Mouse (Mus musculus) heart, embryonic 12.5 days (tissue): Measurements from ENCODE around the gene Dgki. TPM values are rescaled to one million over a fixed set of nuclear protein-coding genes. Genes with fewer than 3 reads are reported as not detected.

ENCODE experiments used
- ATAC-seq: fragments of 200-750 bp; cut with Nextera tagmentation; 2 replicates; pipeline ENCODE4 v1.8.0; 2017; ENCODE audit warnings: moderate TSS enrichment, moderate library complexity; ENCODE audit not compliant: insufficient number of reproducible peaks, low FRiP score
- H3K27ac ChIP-seq: fragments of 300-500 bp; sonication (generic); 2 replicates; pipeline ENCODE4 v1.5.1; 2016; ENCODE audit warnings: mild to moderate bottlenecking, moderate library complexity; ENCODE audit not compliant: poor library complexity, severe bottlenecking
- H3K27me3 ChIP-seq: fragments of 300-500 bp; sonication (generic); replicated peaks from 2 replicates; pipeline ENCODE4 v1.6.1; 2016; ENCODE audit warnings: mild to moderate bottlenecking, moderate library complexity
- H3K36me3 ChIP-seq: fragments of 300-500 bp; sonication (generic); 2 replicates; pipeline ENCODE4 v1.6.1; 2016; ENCODE audit warnings: mild to moderate bottlenecking, moderate library complexity
- H3K4me1 ChIP-seq: fragments of 300-500 bp; sonication (generic); replicated peaks from 2 replicates; pipeline ENCODE4 v1.6.1; 2016; ENCODE audit warnings: mild to moderate bottlenecking
- H3K4me2 ChIP-seq: fragments of 300-500 bp; sonication (generic); 2 replicates; pipeline ENCODE4 v1.6.1; 2016; ENCODE audit warnings: mild to moderate bottlenecking, moderate library complexity
- H3K4me3 ChIP-seq: fragments of 300-500 bp; sonication (generic); 2 replicates; pipeline ENCODE4 v1.5.1; 2016; ENCODE audit warnings: mild to moderate bottlenecking
- H3K9ac ChIP-seq: fragments of 300-500 bp; sonication (generic); 2 replicates; pipeline ENCODE4 v1.6.1; 2016; ENCODE audit warnings: mild to moderate bottlenecking, moderate library complexity
- H3K9me3 ChIP-seq: fragments of 300-500 bp; sonication (generic); replicated peaks from 2 replicates; pipeline ENCODE4 v1.6.1; 2016; ENCODE audit warnings: mild to moderate bottlenecking, moderate library complexity
- WGBS: fragments of 180-500 bp; shearing (Covaris S2); methylation state at CpG from one replicate; pipeline ENCODE4 v1.1.7; 2016; 5-methylcytosine and 5-hydroxymethylcytosine counted together
- polyA plus RNA-seq: library from polyadenylated mRNA; unstranded; fragments of >200 nt; fragmentation: Nextera tagmentation; extraction: Ambion mirVana; gene quantifications from 2 replicates; pipeline ENCODE4 v1.2.1, GENCODE M21; 2016

Dgki gene
- polyA plus RNA-seq, 1 experiment from 2014 or later, result 0.84 TPM

- ATAC-seq, result no peak
- H3K27me3 ChIP-seq, result no peaks in the 10 kb centered on the region
- H3K4me3 ChIP-seq, result no peak overlapping the region
- H3K9ac ChIP-seq, result no peak overlapping the region
- 0 out of 2 replicates have a peak, but pooled peaks cover 4% of the 10 kb centered on the region for H3K4me1 ChIP-seq
- 9% methylated on average over 5 of the region's 5 CpGs for WGBS
- H3K36me3 ChIP-seq, result no peaks in the 10 kb centered on the region
- no peak overlapping the region for H3K4me2 ChIP-seq
- no peaks in the 10 kb centered on the region for H3K9me3 ChIP-seq
- no peak overlapping the region; the same call in 1 of the 2 replicates for H3K27ac ChIP-seq
These were observed 409.7 kb downstream of the Dgki start for GRCm38 (mm10) chr6:36890296-36890695.

- WGBS, result 69% methylated on average over 4 of the region's 4 CpGs
- no peak overlapping the region for H3K27ac ChIP-seq
These were observed 418.7 kb downstream of the Dgki start for GRCm38 (mm10) chr6:36881309-36881708.

GRCm38 (mm10) chr6:36880643-36881263, 419.2 kb downstream of the Dgki start:
- H3K4me1 ChIP-seq, result peaks cover 4% of the 10 kb centered on the region; the same call in 1 of the 2 replicates
- 58% methylated on average over 7 of the region's 7 CpGs for WGBS

More at GRCm38 (mm10) chr6:36881309-36881708, 418.7 kb downstream of the Dgki start:
- H3K4me2 ChIP-seq, result no peak overlapping the region
- H3K27me3 ChIP-seq, result no peaks in the 10 kb centered on the region
- 0 out of 2 replicates have a peak, but pooled peaks cover 4% of the 10 kb centered on the region for H3K4me1 ChIP-seq
- H3K9me3 ChIP-seq, result no peaks in the 10 kb centered on the region
- no peak for ATAC-seq
- H3K9ac ChIP-seq, result no peak overlapping the region
- H3K4me3 ChIP-seq, result no peak overlapping the region
- no peaks in the 10 kb centered on the region for H3K36me3 ChIP-seq

GRCm38 (mm10) chr6:36877399-36877798, 422.6 kb downstream of the Dgki start:
- WGBS, result 70% methylated on average over 4 of the region's 4 CpGs
- Histone ChIP-seq H3K27me3 (no peaks in the 10 kb centered on the region), H3K9ac (no peak overlapping the region), H3K4me1 (peaks cover 4% of the 10 kb centered on the region; the same call in 1 of the 2 replicates), H3K9me3 (no peaks in the 10 kb centered on the region), H3K36me3 (no peaks in the 10 kb centered on the region), H3K4me3 (no peak overlapping the region), H3K27ac (no peak overlapping the region), H3K4me2 (no peak overlapping the region)
- ATAC-seq, result no peak

More at GRCm38 (mm10) chr6:36880643-36881263, 419.2 kb downstream of the Dgki start:
- no peaks in the 10 kb centered on the region for H3K27me3 ChIP-seq
- H3K36me3 ChIP-seq, result no peaks in the 10 kb centered on the region
- H3K9me3 ChIP-seq, result no peaks in the 10 kb centered on the region
- no peak overlapping the region for H3K27ac ChIP-seq
- no peak for ATAC-seq
- H3K4me3 ChIP-seq, result no peak overlapping the region
- H3K4me2 ChIP-seq, result no peak overlapping the region
- H3K9ac ChIP-seq, result no peak overlapping the region

- Histone ChIP-seq H3K36me3 (no peaks in the 10 kb centered on the region), H3K9me3 (no peaks in the 10 kb centered on the region), H3K9ac (no peak overlapping the region), H3K27me3 (no peaks in the 10 kb centered on the region), H3K4me3 (no peak overlapping the region), H3K4me1 (peaks cover 4% of the 10 kb centered on the region; the same call in 1 of the 2 replicates), H3K27ac (no peak overlapping the region), H3K4me2 (no peak overlapping the region)
- ATAC-seq, result no peak
- 60% methylated on average over 4 of the region's 4 CpGs for WGBS
These were observed 423.6 kb downstream of the Dgki start for GRCm38 (mm10) chr6:36876426-36876825.

GRCm38 (mm10) chr6:36875926-36876325, 424.1 kb downstream of the Dgki start:
- 62% methylated on average over 5 of the region's 5 CpGs for WGBS
- Histone ChIP-seq H3K4me3 (no peak overlapping the region), H3K4me2 (no peak overlapping the region), H3K36me3 (no peaks in the 10 kb centered on the region), H3K27ac (no peak overlapping the region), H3K27me3 (no peaks in the 10 kb centered on the region), H3K9me3 (no peaks in the 10 kb centered on the region), H3K9ac (no peak overlapping the region), H3K4me1 (peaks cover 4% of the 10 kb centered on the region; the same call in 1 of the 2 replicates)
- no peak for ATAC-seq

GRCm38 (mm10) chr6:36872876-36873275, 427.1 kb downstream of the Dgki start:
- Histone ChIP-seq H3K9me3 (no peaks in the 10 kb centered on the region), H3K4me1 (peaks cover 8% of the 10 kb centered on the region), H3K9ac (no peak overlapping the region), H3K36me3 (no peaks in the 10 kb centered on the region), H3K27ac (no peak overlapping the region), H3K4me2 (no peak overlapping the region), H3K27me3 (no peaks in the 10 kb centered on the region), H3K4me3 (no peak overlapping the region)
- 76% methylated on average over 3 of the region's 3 CpGs for WGBS
- ATAC-seq, result no peak

- ATAC-seq, result no peak
- Histone ChIP-seq H3K4me1 (peaks cover 8% of the 10 kb centered on the region), H3K9ac (no peak overlapping the region), H3K9me3 (no peaks in the 10 kb centered on the region), H3K4me3 (no peak overlapping the region), H3K4me2 (no peak overlapping the region), H3K36me3 (no peaks in the 10 kb centered on the region), H3K27me3 (no peaks in the 10 kb centered on the region), H3K27ac (0 out of 2 replicates have a peak overlapping the region, but pooled peaks have one; percentile 40)
- WGBS, result 54% methylated on average over 4 of the region's 4 CpGs
These were observed 431.8 kb downstream of the Dgki start for GRCm38 (mm10) chr6:36868217-36868616.

- Histone ChIP-seq H3K9me3 (no peaks in the 10 kb centered on the region), H3K4me1 (peaks cover 4% of the 10 kb centered on the region; the same call in 1 of the 2 replicates), H3K27me3 (no peaks in the 10 kb centered on the region), H3K4me3 (no peak overlapping the region), H3K36me3 (no peaks in the 10 kb centered on the region), H3K9ac (no peak overlapping the region), H3K4me2 (no peak overlapping the region), H3K27ac (no peak overlapping the region)
- 79% methylated on average over 3 of the region's 3 CpGs for WGBS
- ATAC-seq, result no peak
These were observed 441.5 kb downstream of the Dgki start for GRCm38 (mm10) chr6:36858258-36859041.

GRCm38 (mm10) chr6:36857627-36858257, 442.2 kb downstream of the Dgki start:
- H3K9me3 ChIP-seq, result no peaks in the 10 kb centered on the region
- peaks cover 4% of the 10 kb centered on the region; the same call in 1 of the 2 replicates for H3K4me1 ChIP-seq
- no peak for ATAC-seq
- no peaks in the 10 kb centered on the region for H3K27me3 ChIP-seq
- 59% methylated on average over 6 of the region's 6 CpGs for WGBS
- H3K9ac ChIP-seq, result no peak overlapping the region
- no peaks in the 10 kb centered on the region for H3K36me3 ChIP-seq
- no peak overlapping the region for H3K4me3 ChIP-seq
- no peak overlapping the region for H3K4me2 ChIP-seq
- H3K27ac ChIP-seq, result no peak overlapping the region
